Mouse (Mus musculus): ENCODE measurements around the gene Borcs7. TPM values are rescaled to one million over a fixed set of nuclear protein-coding genes. Genes with fewer than 3 reads are reported as not detected.

Gene Borcs7
- total and polyA plus RNA-seq, 3 experiments = 1.5 to 6.5 (median 5.1) TPM

DNA sequence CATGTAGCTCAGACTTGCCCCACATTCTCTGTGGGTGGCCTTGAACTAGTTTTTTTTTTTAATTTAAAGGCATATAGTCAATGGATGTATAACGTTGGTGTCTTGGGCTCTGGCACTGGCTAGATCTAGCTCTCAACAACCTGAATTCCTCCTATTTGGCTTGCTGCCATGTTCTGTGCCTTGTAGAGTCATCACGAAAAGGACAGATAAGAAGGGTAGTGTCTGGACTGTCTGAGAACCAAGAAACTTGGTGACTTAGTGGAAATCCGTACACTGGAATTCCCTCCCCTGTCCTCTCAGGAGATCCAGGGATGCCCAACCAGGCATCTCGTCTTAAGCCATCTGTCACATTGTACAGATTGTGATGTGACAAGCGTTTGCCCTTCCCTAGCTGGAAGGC lies 36.5 kb upstream of the Borcs7 start:
- no peaks in the 10 kb centered on the region for H3K27me3 ChIP-seq (ENCODE audit: insufficient read depth, low read length)
- H3K9me3 ChIP-seq (replicated peaks) = no peaks in the 10 kb centered on the region
- ATAC-seq (ENCODE audit: extremely low read depth, insufficient number of reproducible peaks, low FRiP score, poor library complexity, severe bottlenecking) (no peak), DNase-seq (ENCODE audit: low spot score) (no peak)
- no peak overlapping the region for H3K4me3 ChIP-seq (ENCODE audit: low read depth, low read length)
- peaks cover 81% of the 10 kb centered on the region for H3K36me3 ChIP-seq (replicated peaks)
- peaks cover 5% of the 10 kb centered on the region for H3K4me1 ChIP-seq (ENCODE audit: insufficient read depth, low read depth, low read length)
- TF ChIP-seq POLR2AphosphoS5 (IDR thresholded peaks at IDR 0.05; ENCODE audit: insufficient replicate concordance, low read depth, low read length) (no peak), CTCF (IDR thresholded peaks at IDR 0.05; ENCODE audit: low read depth, low read length) (no peak), GATA2 (IDR thresholded peaks at IDR 0.05; ENCODE audit: borderline replicate concordance, low read depth, low read length) (no peak), GATA1 (IDR thresholded peaks at IDR 0.05; ENCODE audit: borderline replicate concordance, low read length) (no peak), TAL1 (conservative IDR thresholded peaks at IDR 0.05; ENCODE audit: low read depth, low read length) (no peak)

DNA sequence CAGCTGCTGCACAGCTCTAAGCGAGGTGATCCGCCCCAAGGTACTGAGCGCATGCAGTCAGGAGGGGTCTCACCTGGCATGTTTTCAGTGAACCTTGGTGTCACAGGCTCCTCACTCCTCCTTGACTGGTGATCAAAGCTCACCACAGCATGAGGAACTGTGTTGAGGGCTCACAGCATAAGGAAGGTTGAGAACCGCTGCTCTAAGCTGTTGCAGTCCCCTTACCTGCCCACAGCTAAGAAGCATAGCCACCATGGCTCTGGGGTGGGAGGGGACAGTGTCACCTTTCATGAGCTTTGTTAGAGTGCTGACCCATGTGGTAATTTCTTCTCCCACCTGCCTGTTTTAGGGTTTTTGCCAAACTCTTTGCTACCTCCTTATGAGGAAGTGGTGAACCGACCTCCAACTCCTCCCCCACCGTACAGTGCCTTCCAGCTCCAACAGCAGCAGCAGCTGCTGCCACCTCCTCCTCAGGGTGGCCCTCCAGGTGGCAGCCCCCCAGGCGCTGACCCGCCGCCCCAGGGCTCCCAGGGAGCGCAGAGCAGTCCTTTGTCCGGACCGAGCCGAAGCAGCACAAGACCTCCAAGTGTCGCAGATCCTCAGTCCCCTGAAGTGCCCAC lies 36.0 kb upstream of the Borcs7 start:
- Histone ChIP-seq H3K36me3 (replicated peaks) (peaks cover 76% of the 10 kb centered on the region), H3K4me1 (ENCODE audit: insufficient read depth, low read depth, low read length) (peaks cover 5% of the 10 kb centered on the region), H3K9me3 (replicated peaks) (no peaks in the 10 kb centered on the region), H3K27me3 (ENCODE audit: insufficient read depth, low read length) (no peaks in the 10 kb centered on the region), H3K4me3 (ENCODE audit: low read depth, low read length) (no peak overlapping the region)
- TF ChIP-seq POLR2AphosphoS5 (IDR thresholded peaks at IDR 0.05; ENCODE audit: insufficient replicate concordance, low read depth, low read length) (no peak), GATA1 (IDR thresholded peaks at IDR 0.05; ENCODE audit: borderline replicate concordance, low read length) (no peak), GATA2 (IDR thresholded peaks at IDR 0.05; ENCODE audit: borderline replicate concordance, low read depth, low read length) (no peak), CTCF (IDR thresholded peaks at IDR 0.05; ENCODE audit: low read depth, low read length) (no peak), TAL1 (conservative IDR thresholded peaks at IDR 0.05; ENCODE audit: low read depth, low read length) (no peak)
- DNase-seq (ENCODE audit: low spot score) (no peak), ATAC-seq (ENCODE audit: extremely low read depth, insufficient number of reproducible peaks, low FRiP score, poor library complexity, severe bottlenecking) (no peak)

DNA sequence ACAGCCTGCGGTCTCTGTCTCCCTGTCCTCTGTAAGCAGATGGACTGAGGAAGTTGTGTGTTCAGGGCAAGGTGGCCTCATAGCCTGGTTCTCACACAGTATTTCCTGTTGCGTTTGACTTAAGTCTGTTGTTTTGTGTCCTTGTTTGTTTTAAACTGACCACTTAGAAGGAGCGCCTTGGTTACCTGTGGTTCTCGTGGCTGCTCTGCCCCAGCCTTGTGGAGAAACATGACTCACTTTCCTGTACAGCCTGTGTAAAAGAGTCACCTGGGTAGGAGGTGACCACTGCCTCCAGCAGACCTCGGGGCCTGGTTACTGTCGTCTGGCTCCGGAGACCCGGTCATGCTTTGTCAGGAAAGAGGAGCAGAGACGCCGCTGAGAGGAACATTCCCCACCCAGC lies 34.1 kb upstream of the Borcs7 start:
- Histone ChIP-seq H3K27me3 (ENCODE audit: insufficient read depth, low read length) (peaks cover 5% of the 10 kb centered on the region; the same call in 1 of the 2 replicates), H3K36me3 (replicated peaks) (peaks cover 58% of the 10 kb centered on the region), H3K4me3 (ENCODE audit: low read depth, low read length) (no peak overlapping the region), H3K4me1 (ENCODE audit: insufficient read depth, low read depth, low read length) (peaks cover 5% of the 10 kb centered on the region), H3K9me3 (replicated peaks) (no peaks in the 10 kb centered on the region)
- ATAC-seq (ENCODE audit: extremely low read depth, insufficient number of reproducible peaks, low FRiP score, poor library complexity, severe bottlenecking) (no peak), DNase-seq (ENCODE audit: low spot score) (no peak)
- TF ChIP-seq GATA1 (IDR thresholded peaks at IDR 0.05; ENCODE audit: borderline replicate concordance, low read length) (no peak), TAL1 (conservative IDR thresholded peaks at IDR 0.05; ENCODE audit: low read depth, low read length) (no peak), POLR2AphosphoS5 (IDR thresholded peaks at IDR 0.05; ENCODE audit: insufficient replicate concordance, low read depth, low read length) (no peak), CTCF (IDR thresholded peaks at IDR 0.05; ENCODE audit: low read depth, low read length) (no peak), GATA2 (IDR thresholded peaks at IDR 0.05; ENCODE audit: borderline replicate concordance, low read depth, low read length) (no peak)

DNA sequence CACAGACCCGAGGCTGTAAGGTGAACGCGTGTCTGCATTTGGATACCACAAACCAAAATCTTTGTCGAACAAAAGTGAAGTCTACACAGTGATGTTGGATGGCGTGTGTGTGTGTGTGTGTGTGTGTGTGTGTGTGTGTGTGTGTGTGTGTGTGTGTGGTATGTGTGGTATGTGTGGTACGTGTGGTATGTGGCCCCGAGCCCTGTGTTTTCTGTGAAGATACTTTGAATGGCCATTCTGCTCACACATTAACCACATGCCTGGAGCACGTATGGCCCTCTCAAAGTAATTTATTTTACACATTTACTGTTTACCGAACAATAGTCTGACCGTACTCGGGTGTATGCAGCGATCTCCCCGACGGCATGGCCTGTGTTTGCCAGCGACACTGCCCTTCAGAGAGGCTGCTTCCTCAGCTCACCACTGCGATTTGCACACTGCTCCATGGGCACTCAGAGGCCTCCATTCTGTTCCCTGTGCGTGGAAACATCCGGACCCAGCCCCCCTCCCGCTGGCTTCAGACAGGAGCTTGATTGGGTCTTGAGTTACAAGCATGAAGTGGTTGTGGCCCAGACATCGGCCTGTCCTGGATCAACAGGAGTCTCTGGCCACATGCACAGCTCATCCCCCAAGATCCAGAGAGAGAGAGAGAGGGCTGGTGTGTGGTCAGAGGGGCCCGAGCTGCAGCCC lies 33.4 kb upstream of the Borcs7 start:
- DNase-seq (ENCODE audit: low spot score) (no peak), ATAC-seq (ENCODE audit: extremely low read depth, insufficient number of reproducible peaks, low FRiP score, poor library complexity, severe bottlenecking) (no peak)
- no peak for TF ChIP-seq TAL1 (conservative IDR thresholded peaks at IDR 0.05; ENCODE audit: low read depth, low read length)
- TF ChIP-seq CTCF (IDR thresholded peaks at IDR 0.05; ENCODE audit: low read depth, low read length) = no peak
- no peak for TF ChIP-seq GATA2 (IDR thresholded peaks at IDR 0.05; ENCODE audit: borderline replicate concordance, low read depth, low read length)
- no peak for TF ChIP-seq POLR2AphosphoS5 (IDR thresholded peaks at IDR 0.05; ENCODE audit: insufficient replicate concordance, low read depth, low read length)
- no peak for TF ChIP-seq GATA1 (IDR thresholded peaks at IDR 0.05; ENCODE audit: borderline replicate concordance, low read length)
- Histone ChIP-seq H3K36me3 (replicated peaks) (peaks cover 55% of the 10 kb centered on the region), H3K27me3 (ENCODE audit: insufficient read depth, low read length) (peaks cover 6% of the 10 kb centered on the region; the same call in 1 of the 2 replicates), H3K9me3 (replicated peaks) (no peaks in the 10 kb centered on the region), H3K4me3 (ENCODE audit: low read depth, low read length) (no peak overlapping the region), H3K4me1 (ENCODE audit: insufficient read depth, low read depth, low read length) (peaks cover 5% of the 10 kb centered on the region)

DNA sequence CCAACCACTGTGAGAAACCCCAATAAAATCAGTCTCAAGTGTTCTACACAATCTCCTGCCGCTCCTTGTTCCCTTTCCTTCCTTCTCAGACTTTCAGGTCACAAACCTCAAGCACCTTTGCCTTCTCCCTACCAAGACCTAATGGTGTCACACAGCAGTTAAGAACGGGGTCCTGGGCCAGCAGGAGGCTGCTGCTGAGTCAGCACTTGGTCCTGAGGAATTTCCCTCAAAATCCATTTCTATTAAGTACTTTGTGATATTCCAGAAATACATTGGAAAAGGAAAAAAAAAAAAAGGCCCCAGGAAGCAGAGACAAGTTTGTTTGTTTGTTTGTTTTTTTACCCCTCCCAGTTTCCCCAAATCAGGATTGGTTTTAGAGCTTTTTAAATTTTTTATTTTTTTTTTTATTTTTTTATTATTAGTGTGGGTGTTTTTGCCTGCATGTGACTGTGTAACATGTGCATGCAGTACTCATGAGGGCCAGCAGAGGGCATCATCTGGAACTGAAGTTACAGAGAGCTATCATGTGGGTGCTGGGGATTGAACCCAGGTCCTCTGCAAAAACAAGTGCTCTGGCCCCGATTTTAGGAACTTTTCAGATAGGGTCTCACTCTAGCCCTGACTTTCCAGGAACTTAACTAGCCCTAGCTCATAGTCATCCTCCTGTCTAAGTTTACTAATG lies 32.2 kb upstream of the Borcs7 start:
- TF ChIP-seq GATA2 (IDR thresholded peaks at IDR 0.05; ENCODE audit: borderline replicate concordance, low read depth, low read length) (no peak), POLR2AphosphoS5 (IDR thresholded peaks at IDR 0.05; ENCODE audit: insufficient replicate concordance, low read depth, low read length) (no peak), CTCF (IDR thresholded peaks at IDR 0.05; ENCODE audit: low read depth, low read length) (0 out of 2 replicates have a peak, but pooled peaks have one; percentile 29)
- no peaks in the 10 kb centered on the region for H3K9me3 ChIP-seq (replicated peaks)
- ATAC-seq (ENCODE audit: extremely low read depth, insufficient number of reproducible peaks, low FRiP score, poor library complexity, severe bottlenecking) (no peak), DNase-seq (ENCODE audit: low spot score) (no peak)
- no peak overlapping the region for H3K4me3 ChIP-seq (ENCODE audit: low read depth, low read length)
- peaks cover 6% of the 10 kb centered on the region; the same call in 1 of the 2 replicates for H3K27me3 ChIP-seq (ENCODE audit: insufficient read depth, low read length)
- peaks cover 12% of the 10 kb centered on the region for H3K4me1 ChIP-seq (ENCODE audit: insufficient read depth, low read depth, low read length)
- peaks cover 46% of the 10 kb centered on the region for H3K36me3 ChIP-seq (replicated peaks)

DNA sequence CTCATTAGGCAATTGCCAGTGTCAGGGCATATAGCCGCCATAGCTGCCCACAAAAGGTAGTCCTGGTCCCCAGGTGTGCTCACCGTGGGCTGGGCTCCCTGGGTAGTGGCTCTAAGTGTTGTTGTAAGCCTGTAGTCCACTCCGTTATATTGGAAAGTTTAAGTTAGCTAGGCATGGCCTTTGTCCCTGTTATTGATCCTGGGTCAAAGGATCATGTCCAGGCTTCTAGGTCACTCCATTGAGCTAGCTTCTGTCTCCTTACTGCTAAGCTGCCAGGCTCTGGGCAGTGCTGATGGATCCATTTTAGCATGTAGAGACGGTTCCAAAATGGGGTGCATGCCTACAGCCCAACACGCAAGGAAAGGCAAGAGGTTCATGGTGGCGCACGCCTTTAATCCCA lies 31.4 kb upstream of the Borcs7 start:
- Histone ChIP-seq H3K36me3 (replicated peaks) (peaks cover 40% of the 10 kb centered on the region), H3K4me3 (ENCODE audit: low read depth, low read length) (no peak overlapping the region), H3K4me1 (ENCODE audit: insufficient read depth, low read depth, low read length) (peaks cover 11% of the 10 kb centered on the region), H3K27me3 (ENCODE audit: insufficient read depth, low read length) (peaks cover 6% of the 10 kb centered on the region; the same call in 1 of the 2 replicates), H3K9me3 (replicated peaks) (no peaks in the 10 kb centered on the region)
- no peak for TF ChIP-seq TAL1 (conservative IDR thresholded peaks at IDR 0.05; ENCODE audit: low read depth, low read length)
- TF ChIP-seq GATA1 (IDR thresholded peaks at IDR 0.05; ENCODE audit: borderline replicate concordance, low read length) = no peak
- TF ChIP-seq GATA2 (IDR thresholded peaks at IDR 0.05; ENCODE audit: borderline replicate concordance, low read depth, low read length) = no peak
- no peak for TF ChIP-seq POLR2AphosphoS5 (IDR thresholded peaks at IDR 0.05; ENCODE audit: insufficient replicate concordance, low read depth, low read length)
- no peak for TF ChIP-seq CTCF (IDR thresholded peaks at IDR 0.05; ENCODE audit: low read depth, low read length)
- no peak for DNase-seq (ENCODE audit: low spot score)
- ATAC-seq (ENCODE audit: extremely low read depth, insufficient number of reproducible peaks, low FRiP score, poor library complexity, severe bottlenecking) = no peak
